Mouse (Mus musculus) cortical plate, adult 2 months (tissue): Measurements from ENCODE around the gene Vamp8. TPM values are rescaled to one million over a fixed set of nuclear protein-coding genes. Genes with fewer than 3 reads are reported as not detected.
A peak's percentile ranks its signal among the peaks of the same experiment; 100 is the strongest.

Experiments
- H3K27ac ChIP-seq: fragments of 200-500 bp; 2 replicates; pipeline ENCODE4 v1.5.1; 2012; ENCODE audit warnings: low read length, control low read depth, inconsistent platforms; ENCODE audit not compliant: insufficient read depth
- H3K4me1 ChIP-seq: fragments of 200-500 bp; 2 replicates; pipeline ENCODE4 v1.6.1; 2011; ENCODE audit warnings: low read length; ENCODE audit not compliant: control insufficient read depth, insufficient read depth
- H3K4me3 ChIP-seq: fragments of 200-500 bp; 2 replicates; pipeline ENCODE4 v1.5.1; 2011; ENCODE audit warnings: mild to moderate bottlenecking, low read length, control low read depth; ENCODE audit not compliant: insufficient read depth
- CTCF ChIP-seq: fragments of 200-500 bp; IDR thresholded peaks from 2 replicates; pipeline ENCODE4 v1.5.1; 2011; ENCODE audit warnings: mild to moderate bottlenecking, control low read depth, low read length; ENCODE audit not compliant: insufficient read depth; ENCODE audit errors: extremely low read depth
- POLR2A ChIP-seq: fragments of 200-500 bp; IDR thresholded peaks from 2 replicates; pipeline ENCODE4 v1.6.1; 2011; ENCODE audit warnings: mild to moderate bottlenecking, low read length, control low read depth; ENCODE audit not compliant: insufficient read depth; ENCODE audit errors: extremely low read depth
- polyA plus RNA-seq: library from polyadenylated mRNA; depleted of rRNA; stranded (reverse); fragments of >200 nt; gene quantifications from 2 replicates; pipeline ENCODE4 v1.2.3, GENCODE M21; 2012

The Vamp8 gene
- polyA plus RNA-seq, 1 experiment: 31.7 TPM

DNA sequence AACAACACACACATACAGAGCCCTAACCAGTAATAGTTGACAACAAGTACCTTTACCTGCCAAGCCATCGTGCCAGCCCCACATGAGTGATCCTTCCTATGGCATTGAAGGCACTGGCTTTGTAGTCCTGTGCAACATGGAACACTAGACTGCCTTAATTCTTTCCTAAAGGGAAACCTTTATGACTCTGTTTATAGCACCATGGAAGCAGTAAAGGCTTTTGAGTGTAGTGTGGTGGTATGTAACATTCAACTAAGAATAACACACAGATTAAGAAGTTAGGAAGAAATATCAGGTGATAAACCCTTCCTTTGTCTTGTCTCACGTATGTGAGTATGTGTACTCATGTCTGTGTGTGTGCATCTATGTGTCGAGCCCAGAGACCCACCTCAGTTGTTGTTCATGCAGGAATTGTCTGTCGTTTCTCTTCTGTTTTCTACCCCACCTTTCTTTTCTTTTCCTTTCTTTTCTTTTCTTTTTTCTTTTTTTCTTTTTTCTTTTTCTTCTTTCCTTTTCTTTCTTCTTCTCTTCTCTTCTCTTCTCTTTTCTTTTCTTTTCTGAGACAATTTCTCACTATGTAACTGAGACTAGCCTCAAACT lies 23.6 kb downstream of the Vamp8 start, which contains the start of gene Rnf181:
Rnf181 (minus strand) TSS at position 113 of the 600 bp plus-strand sequence.
- no peak for TF ChIP-seq CTCF
- no peak for TF ChIP-seq POLR2A
- Histone ChIP-seq H3K4me3 (no peak within 1 kb of the TSS), H3K27ac (no peak within 1 kb of the TSS), H3K4me1 (peaks cover 3% of the 10 kb centered on the region; the same call in 1 of the 2 replicates)

DNA sequence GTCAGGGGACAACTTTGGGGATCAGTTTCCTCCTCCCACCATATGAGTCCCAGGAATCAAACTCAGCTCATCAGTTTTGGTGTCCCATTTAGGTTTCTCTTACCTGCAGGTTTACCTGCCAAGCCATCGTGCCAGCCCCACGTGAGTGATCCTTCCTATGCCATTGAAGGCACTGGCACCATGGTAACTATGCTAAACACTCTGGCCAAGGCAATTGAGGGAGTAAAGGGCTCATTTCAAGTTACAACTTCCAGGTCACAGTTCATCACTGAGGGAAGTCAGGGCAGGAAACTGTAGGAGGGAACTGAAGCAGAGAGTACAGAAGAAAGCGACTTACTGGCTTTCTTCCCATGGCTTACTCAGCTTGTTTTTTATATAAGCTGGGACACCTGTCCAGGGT lies 24.2 kb downstream of the Vamp8 start:
- Histone ChIP-seq H3K4me3 (no peak overlapping the region), H3K4me1 (peaks cover 3% of the 10 kb centered on the region; the same call in 1 of the 2 replicates), H3K27ac (no peak overlapping the region)
- no peak for TF ChIP-seq POLR2A
- no peak for TF ChIP-seq CTCF

DNA sequence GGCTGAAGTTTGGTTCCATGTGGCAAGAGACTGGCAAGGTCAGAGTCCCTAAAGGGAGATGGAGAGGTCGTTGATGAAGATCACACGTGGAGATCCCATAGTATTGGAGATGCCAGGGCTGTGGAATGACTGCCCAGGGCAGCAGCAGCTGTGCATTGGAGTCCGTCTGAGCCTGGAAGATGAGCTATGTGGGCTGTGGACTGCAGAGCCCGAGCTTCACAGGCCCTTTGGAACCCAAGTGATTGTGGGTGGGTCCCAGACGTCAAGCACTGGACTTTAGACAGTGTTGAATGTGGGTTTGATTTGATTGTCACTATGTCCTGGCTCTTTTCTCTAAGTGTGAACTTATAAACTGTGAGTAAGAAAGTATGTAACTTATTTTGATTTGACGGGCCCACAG lies 25.5 kb downstream of the Vamp8 start:
- H3K4me3 ChIP-seq: no peak overlapping the region
- no peak for TF ChIP-seq CTCF
- TF ChIP-seq POLR2A: no peak
- no peaks in the 10 kb centered on the region for H3K4me1 ChIP-seq
- H3K27ac ChIP-seq: no peak overlapping the region

DNA sequence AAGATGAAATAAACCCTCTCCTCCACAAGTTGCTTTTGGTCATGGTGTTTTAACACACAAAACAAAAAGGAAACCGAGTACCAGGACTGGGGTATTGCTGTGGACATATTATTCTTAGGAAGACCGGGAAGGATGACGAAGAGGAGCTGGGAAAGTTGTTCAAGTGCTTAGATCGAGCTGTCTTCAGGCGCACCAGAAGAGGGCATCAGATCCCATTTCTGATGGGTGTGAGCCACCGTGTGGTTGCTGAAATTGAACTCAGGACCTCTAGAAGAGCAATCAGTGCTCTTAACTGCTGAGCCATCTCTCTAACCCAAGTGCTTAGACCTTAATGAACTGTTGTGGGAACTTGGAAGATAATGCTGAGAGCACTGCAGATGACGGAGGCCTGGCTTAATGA lies 26.5 kb downstream of the Vamp8 start:
- no peak overlapping the region for H3K27ac ChIP-seq
- TF ChIP-seq CTCF (peak; percentile 29; the same call in 1 of the 2 replicates), POLR2A (no peak)
- H3K4me1 ChIP-seq: no peaks in the 10 kb centered on the region
- H3K4me3 ChIP-seq: no peak overlapping the region

DNA sequence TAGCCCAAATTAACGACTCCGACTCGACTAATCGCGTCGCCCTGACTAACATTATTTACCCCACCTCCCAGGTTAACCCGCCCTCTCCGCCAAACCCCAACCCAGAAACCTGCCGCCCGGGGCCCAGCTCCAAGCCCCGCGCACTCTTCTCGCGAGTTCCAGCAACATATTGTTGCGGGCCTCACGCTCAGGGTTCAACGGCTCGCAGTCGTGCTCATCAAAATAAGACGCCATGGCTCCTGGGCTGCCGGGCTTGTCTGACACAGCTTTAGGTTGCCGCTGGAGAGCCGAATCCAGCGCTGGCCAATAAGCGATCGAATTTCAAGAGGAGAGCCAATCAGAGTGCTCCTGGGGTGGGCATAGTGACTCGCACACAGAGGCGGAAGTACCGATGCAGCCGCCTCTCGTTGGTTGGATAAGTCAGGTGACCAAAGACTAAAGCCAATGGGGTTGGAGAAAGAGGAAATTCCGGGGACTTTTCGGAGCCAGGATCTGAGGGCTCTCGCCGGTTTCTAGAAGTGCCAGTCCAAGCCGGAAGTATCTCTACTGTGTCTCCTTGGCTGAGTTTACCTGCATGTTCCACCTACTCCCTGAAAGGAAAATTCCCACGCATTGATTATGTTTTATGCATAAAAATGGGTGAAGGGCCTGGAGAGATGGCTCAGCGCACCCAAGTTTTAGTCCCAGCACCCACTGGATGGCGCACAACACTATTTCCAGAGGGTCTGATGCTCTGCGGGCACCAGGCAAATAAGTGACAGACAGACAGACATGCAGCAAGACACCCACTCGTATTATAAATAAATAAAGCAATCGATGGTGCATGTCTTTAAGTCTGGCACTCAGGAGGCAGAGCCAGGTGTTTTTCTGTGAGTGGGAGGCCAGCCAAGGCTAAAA lies 28.1 kb downstream of the Vamp8 start:
- peak overlapping the region; percentile 36 for H3K27ac ChIP-seq
- no peaks in the 10 kb centered on the region for H3K4me1 ChIP-seq
- TF ChIP-seq POLR2A (peak; percentile 88), CTCF (peak; percentile 38)
- peak overlapping the region; percentile 66 for H3K4me3 ChIP-seq

DNA sequence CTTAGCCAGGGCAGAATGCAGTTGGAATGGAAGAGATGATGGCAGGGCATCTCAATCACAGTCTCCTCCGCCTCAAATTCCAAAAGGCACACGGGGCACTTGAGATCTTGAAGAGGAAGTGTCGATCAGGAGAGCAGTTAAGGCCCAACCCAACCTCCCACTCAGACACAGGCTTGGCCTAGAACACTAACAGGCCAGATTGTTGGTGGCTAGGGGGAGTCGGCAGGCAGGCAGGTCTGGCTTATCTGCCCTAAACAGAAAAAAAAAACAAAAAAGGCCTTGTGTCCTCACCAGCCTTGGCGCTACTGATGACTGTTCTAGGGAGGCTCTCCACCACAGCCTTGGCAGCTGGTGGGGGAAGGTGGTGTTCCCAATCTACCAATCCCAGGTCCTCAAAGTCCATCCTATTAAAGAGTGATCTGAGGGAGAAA lies 29.4 kb downstream of the Vamp8 start:
- TF ChIP-seq CTCF (no peak), POLR2A (no peak)
- Histone ChIP-seq H3K4me3 (peak overlapping the region; percentile 66; the same call in 1 of the 2 replicates), H3K27ac (no peak overlapping the region), H3K4me1 (peaks cover 2% of the 10 kb centered on the region; the same call in 1 of the 2 replicates)

DNA sequence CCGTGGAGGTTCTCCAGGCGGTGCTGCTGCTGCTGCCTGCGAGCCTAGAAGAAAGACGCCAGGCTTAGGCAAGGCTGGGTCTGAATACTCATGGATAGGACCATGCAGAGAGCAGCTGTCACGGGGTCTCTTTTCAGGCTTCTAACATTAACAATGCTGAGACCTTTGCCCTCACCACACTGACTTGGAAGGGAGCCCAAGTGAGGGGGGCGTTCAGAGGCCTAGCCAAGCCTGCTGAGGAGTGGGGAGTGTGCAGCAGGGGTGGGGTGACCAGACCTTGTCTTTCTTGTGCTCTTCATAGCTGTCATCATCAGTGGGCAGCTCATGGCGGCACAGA lies 29.9 kb downstream of the Vamp8 start:
- peak overlapping the region; percentile 66; the same call in 1 of the 2 replicates for H3K4me3 ChIP-seq
- peaks cover 3% of the 10 kb centered on the region; the same call in 1 of the 2 replicates for H3K4me1 ChIP-seq
- H3K27ac ChIP-seq: no peak overlapping the region
- TF ChIP-seq POLR2A: no peak
- TF ChIP-seq CTCF: no peak

DNA sequence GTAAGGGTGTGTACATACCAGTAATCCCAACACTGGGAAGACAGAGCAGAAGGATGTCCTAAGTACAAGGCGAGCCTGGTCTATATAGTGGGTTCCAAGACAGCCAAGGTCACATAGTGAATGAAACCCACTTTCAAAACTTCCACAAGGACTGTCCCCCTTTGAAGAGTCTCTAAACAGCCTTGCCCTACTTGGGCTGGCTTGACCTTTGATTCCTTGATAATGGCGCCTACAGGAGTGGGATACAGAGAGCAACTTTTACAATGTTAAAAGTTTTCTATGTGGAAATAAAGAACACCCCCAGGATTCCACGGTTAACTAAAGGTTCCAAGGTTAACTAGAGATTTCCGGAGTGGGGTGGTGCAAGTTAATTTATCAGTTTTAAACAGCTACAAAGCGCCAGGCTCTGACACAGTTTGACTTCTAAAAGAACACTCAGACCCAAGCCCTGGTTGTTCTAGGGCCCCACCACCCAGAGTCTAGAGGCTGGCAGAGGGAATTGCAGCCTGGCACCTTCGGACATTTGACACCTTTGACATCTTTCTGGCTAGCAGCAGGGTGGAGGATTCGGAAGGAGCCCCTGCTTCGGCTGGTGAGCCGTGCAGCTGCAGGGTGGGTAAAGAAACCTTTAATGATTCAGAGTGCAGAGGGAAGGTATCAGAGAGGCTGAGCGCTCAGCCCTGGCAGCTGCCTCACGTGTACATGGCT lies 30.5 kb downstream of the Vamp8 start:
- Histone ChIP-seq H3K4me1 (peaks cover 3% of the 10 kb centered on the region; the same call in 1 of the 2 replicates), H3K27ac (no peak overlapping the region), H3K4me3 (no peak overlapping the region)
- TF ChIP-seq CTCF (no peak), POLR2A (no peak)

DNA sequence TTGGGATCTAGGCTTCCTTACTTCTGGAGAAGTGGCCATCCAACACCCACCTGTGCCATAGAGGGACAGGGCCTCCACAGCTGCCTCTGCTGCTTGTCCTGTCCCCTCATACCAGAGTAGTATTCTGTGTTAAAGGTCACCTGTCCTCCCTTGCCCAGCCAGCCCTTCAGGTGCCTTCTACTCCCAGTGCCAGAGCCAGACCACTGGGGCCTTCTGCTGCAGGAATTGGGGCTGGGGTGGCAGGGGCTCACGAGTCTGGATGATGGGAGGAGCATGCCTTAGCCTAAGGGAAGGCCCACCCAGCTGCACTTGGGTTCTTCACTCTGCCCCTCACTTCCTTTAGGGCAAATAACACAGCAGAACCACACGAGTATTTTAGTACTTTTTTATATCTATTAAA lies 31.2 kb downstream of the Vamp8 start:
- H3K4me1 ChIP-seq: peaks cover 3% of the 10 kb centered on the region; the same call in 1 of the 2 replicates
- no peak overlapping the region for H3K4me3 ChIP-seq
- H3K27ac ChIP-seq: no peak overlapping the region
- TF ChIP-seq POLR2A (no peak), CTCF (no peak)
